Mouse (Mus musculus) E14TG2a.4 (cell line): Measurements from ENCODE around the gene Phactr1.

ENCODE experiments used
- CTCF ChIP-seq: conservative IDR thresholded peaks from 2 replicates; pipeline ENCODE4 v1.5.1; 2014; ENCODE audit warnings: low read length
- POU5F1 ChIP-seq: IDR thresholded peaks from 2 replicates; pipeline ENCODE4 v1.6.1; 2014; ENCODE audit warnings: low read length, borderline replicate concordance

- no peak for TF ChIP-seq CTCF
- TF ChIP-seq POU5F1, result no peak
Observed at GRCm38 (mm10) chr13:43181104-43181503, 500.7 kb downstream of the Phactr1 start.
